Mouse (Mus musculus) lung, postnatal 10 days (tissue): ENCODE measurements at regions not wholly inside any gene's neighbourhood (a gene's known extent, or its start where the extent isn't known, plus 50 kb on each side); places are given as distances from the start of the nearest gene placed in this dataset.
"Not testable (repeated sequence)": the region's sequence is repeated elsewhere in the genome, so short reads cannot be mapped to it uniquely, and the experiment has no call there.

Experiments used
- DNase-seq: peaks from one replicate; pipeline ENCODE4 v3.0.0; 2021

DNA sequence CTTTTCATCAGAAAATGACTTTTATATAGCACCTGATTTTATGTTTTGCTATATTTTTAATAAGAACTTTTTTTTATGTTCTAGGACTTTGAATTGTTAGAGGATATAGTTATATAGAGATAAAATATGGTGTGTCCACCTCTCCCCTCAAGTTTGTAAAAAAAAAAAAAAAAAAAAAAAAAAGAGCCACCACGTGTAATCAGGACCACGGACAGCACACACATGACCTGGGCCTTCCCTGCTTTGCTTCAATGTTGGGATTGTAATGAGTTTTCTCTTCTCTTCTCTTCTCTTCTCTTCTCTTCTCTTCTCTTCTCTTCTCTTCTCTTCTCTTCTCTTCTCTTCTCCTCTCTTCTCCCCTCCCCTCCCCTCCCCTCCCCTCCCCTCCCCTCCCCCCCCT, 78.5 kb downstream of the 1700010I14Rik start:
- DNase-seq: not testable (repeated sequence)

DNA sequence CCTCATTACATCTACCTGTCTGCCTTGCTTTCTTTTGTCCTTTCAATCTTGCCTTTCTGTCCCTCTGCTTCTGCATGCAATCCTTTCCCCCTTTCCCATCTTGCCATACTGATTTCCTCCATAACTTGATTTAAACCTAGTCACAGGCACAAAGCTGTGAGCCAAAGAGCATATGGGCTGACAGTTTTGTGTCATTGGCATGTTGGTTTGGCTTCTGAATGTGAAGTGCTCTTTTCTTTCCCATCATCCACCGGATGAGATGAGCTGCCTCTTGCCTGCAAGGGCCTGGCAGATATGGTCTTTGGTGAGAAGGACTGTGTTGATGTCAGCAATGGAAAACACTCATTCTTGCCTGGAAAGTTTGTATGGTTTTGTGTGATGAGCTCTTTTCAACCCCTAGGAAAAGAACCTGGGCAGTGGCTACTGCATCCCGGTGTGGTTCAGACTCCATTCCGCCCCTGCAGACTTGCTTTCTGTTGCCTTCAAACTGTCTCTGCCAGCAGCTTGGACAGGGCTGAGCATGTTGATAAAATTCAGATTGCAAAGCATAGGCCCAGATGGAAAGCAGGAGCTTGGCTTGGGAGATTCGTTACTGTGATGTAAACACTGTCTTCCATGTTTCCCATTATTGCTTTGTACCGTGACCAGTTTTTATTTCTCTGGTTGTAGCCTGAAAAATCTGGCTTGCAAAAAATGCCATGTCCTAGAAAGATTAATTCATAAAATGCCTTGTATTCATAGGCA, 80.9 kb downstream of the 1700010I14Rik start:
- DNase-seq: no peak

DNA sequence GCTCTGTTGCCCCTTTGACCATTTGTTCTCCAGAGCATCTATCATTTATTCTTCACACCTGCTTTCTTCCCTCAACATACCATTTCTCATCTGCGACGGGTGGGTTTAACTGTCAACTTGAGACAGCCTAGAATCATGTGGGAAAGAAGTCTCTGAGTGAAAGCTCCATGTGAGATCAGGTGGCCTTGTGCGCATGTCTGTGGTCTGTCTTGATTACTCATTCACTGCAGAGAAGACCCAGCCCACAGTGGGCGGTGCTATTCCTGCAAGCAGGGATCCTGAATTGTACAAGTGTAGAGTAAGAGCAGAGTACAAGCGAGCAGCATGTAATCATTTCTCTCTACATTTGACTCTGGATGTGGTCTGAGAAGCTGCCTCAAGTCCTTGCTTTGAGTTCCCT, 95.5 kb downstream of the 1700010I14Rik start:
- no peak for DNase-seq

DNA sequence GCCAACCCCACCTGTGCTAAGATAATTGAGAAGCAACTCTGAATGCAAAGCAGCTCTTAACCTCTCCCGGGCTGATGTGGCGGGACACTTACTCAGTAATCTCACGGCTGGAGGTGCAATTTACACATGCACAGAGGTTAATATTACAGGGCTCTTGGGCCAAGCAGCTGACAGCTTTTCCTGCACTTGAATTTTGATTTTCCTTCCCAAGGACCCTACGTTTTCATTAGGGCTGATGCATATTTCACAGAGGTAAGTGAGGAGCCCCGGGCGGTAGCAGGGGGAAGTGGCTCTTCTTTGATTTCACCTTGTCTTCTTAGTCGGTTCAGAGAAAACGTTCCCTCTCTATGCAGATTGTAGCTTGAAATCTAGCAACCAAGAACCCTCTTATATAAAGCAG, 139.7 kb downstream of the 1700010I14Rik start:
- no peak for DNase-seq

DNA sequence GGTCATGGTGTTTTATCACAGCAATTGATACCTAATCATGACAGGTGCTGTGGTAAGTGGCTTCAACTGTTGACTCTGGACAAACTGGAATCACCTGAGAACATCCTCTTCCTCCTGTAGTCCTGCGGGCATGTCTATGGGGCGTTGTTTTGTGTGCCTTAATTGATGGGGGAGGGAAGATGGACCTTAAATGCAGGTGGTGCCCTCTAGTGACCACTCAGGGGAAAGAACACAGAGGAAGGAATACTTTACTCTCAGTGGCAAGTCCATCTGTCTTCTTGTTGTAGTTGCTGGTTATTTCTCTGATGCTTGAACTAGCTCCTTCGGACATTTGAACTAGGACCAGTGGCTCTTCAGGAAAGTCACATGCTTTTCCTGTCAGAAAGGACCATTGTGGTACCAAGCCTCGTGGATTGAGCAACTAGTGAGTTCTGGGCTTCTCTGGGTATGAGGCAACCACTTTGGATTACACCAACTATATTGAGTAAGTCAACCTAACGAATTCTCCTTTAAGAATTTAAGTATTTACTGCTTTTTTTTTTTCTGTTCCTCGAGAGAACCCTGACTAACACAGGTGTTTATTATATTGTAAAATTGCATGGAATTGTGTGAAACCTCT, 157.6 kb downstream of the 1700010I14Rik start:
- no peak for DNase-seq

DNA sequence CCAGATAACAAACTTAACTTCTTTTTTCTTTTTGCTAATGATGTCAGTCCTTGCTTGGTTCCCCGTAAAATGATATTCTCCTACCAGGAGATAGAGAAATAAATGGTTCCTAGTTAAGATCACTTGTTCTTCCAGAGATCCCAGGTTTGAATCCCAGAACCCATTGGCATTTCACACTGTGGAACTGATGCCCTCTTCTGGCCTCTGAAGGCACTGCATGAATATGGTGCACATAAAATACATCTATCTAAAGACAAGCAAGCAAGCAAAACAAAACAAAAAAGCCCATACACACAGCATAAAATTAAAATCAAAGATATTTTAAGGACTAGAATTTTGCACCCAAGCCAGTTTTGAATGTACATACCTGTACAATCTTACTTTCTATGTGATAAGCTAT, 162.5 kb downstream of the 1700010I14Rik start:
- no peak for DNase-seq

DNA sequence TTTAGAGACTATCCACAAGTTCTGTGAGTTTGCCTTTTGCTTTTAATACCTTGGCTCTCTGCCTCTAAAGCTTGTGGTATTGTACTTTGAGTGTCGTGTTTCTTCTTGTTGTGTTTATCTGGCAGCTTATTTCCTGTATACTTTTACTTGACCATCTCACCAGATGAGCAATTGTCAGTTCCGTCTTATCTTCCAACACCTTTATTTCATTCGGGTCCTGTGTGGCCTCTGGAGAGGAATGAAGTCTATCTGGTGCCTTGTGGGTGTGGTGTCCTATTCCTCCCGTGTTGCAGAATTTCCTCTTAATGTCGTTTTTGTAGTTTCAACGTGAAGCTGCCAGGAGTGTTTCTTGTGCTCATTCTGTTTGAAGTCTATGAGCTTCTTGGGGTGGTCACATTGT, 174.0 kb downstream of the 1700010I14Rik start:
- no peak for DNase-seq

DNA sequence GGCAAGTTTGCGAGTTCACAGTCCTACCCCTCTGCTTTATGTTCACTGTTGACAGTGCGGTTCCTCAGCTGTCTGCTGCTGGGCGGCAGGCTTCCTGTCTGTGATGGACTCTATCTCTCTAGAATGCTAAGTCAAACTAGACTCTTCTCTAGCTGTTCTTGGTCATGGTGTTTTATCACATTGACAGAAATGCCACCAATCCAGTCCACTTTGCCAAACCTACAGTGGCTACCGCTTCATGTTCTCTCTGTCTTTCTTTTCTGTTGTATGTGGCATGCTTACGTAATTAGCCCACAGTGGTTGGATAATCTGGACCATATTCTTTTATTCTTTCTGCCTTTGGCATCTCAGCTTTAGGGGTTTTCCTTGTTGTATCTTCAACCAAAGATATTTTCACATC, 174.5 kb downstream of the 1700010I14Rik start:
- no peak for DNase-seq

DNA sequence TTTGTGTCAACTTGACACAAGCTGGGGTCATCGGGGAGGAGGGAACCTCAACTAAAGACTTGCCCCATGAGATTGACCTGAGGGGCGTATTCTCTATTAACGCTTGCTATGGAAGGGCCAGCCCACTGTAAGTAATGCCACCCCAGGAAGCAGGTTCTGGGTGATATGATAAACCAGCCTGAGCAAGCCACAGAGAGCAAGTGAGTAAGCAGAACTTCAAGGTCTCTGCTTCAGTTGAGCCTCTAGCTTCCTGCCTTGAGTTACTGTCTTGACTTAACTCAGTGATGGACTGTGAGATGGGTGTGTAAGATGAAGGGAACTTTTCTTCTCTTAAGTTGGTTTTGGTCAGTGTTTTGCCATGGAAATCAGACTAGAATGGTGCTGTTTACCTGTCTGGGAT, 175.2 kb downstream of the 1700010I14Rik start:
- DNase-seq: no peak

DNA sequence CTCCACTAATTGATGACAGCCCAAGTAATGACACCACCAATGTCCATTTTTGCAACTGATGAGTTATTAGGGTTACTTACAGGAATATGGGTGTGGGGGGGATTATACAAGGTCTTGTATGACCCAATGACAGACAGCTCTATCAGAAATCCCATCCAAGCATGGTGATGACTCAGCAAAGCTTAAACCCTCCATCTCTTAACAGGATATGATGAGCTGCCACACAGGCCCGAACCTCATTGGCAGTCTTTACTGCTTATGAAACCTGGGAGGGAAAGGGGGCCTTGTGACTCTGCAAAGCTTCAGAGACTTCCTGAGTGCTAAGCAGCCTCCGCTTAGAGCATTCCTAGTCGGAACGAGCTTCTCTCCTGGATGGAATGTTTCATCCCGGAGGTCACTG, 176.4 kb downstream of the 1700010I14Rik start:
- DNase-seq: no peak

DNA sequence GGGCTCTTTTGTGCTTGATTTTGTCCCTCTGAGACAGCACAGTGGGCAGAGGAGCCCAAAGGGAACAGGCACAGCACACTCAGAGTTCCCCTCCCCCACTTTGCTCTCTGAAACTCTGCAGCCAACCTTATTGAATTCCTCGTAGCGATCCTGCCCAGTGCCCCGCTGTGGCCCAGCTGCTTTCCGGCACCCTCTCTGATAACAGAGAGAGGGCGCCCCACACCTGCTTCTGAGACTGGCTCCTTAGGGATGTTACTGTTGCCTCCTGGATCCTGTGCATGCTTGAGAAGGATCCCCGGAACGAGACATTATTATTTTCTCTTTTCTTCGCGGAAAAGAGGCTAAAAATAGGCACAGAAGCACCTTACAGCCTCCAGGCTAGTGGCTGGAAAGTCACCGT, 179.0 kb downstream of the 1700010I14Rik start:
- peak; percentile 35 for DNase-seq

DNA sequence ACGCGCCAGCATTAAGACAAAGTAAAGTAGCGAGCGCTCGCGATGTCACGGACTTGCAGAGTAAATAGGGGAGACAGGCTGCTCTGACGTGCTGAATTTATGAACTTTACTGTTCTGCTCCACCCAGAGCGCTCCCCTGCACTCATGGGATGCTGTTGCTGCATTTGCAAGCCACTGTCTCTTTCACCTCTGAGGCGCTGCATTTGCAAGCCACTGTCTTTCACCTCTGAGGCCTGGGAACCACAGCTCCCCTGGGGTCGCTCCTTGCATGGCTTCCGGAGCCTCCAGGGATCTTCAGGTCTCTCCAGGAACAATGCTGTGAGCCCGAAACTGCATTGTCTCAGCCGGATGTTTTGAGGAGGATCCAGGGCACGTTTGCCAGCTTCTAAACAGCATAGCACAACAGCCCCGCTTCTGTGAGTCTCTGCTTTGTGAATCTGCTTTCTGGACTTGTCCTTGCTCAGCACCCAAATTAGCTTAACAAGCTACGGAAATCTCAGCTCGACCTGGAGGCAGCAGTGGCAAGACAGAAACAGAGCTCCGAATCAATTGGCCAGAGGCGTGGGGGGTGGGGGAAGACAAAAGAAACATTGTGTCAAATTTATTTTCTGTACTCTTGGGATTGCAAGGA, 179.6 kb downstream of the 1700010I14Rik start:
- peak; percentile 29 for DNase-seq

DNA sequence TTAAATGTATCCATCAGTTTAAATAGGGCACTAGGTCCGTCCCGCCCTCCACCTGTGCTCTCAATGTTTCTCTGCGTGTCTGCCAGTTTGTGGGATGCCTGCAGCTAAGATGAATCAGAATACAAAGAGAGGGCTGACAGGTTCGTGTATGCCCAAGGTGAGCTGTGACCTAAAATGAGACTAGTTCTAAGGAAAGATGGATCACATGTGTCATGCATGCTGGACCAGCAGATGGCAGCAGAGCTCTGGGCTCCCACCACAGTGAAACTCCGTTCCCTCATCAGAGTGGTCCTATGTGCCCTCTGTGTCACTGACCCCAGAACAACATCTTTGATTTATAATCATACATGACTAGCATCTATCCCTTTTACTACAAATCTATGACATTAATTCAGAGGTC, 180.3 kb downstream of the 1700010I14Rik start:
- DNase-seq: peak; percentile 75

DNA sequence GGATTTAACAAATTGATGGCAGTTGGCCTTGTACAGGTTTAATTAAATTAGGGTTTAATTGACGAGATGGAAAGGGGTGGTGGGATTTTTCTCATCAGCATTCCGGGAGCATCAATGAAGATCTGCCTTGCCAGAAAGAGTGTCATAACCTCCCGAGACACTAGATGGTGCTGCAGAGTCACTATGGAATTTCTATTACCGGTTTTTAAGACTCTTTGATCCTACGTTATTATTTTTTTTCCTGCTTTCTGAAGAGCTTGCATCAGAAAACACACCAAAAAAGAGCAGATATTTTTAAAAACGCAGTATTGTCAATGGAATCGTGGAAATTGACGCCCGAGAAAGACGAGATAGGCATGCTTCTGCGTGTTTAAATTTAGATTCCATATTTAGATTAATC, 181.2 kb downstream of the 1700010I14Rik start:
- DNase-seq: peak; percentile 78

DNA sequence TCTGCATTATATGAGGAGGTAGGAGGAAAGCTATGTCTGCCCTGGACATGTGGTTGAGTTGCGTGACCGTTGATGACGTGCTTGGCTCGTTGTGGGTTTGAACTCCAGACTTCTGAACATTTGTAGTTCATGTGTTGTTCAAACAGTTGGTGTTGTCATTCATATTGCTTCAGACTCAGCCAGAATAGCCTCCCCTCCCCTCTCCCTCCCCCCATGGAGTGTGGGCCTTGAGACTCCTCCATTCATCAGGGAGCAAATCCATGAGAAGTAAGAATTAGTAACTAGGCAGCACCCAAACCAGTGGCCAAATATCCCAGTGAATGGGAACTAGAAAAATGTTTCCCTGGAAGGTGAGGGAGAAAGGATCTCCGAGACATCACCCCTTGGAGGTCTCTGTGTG, 209.0 kb downstream of the 1700010I14Rik start:
- DNase-seq: no peak

DNA sequence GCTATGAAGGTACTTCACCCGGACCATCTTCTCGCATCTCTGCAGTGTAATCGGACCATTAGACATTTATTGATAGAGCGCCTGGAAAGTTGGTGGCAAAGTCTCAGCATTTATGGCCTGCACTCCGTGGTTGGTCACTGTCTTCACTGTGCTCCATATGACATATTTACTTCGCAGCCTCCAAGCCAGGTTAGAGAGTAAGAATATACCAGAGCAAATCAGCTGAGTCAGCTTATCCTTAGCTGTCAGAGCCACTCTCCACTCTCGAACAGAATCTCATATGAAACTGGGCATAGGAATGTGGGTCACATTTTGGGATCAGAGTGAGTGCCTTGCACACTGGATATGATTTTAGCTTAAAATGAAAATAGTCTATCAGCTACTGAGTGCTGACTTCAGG, 212.3 kb downstream of the 1700010I14Rik start:
- DNase-seq: no peak

DNA sequence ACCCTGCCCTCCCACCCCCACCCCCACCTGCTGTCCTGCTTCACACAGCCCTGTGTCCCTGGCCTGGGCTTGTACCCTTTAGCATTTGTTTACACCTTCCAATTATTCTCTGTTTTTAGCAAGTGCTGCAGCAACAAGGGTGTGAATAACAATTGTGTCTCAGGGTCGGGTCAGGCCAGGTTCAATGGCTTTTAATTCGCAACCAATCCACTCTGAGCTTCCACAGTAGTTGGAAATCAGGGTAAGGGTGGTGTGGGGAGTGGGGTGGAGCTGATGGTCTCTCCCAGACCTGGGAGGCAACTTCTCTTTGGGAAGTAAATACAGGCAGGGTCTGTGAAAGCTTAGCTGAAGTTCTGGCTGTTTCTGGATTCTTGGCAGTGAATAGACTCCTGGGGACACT, 214.4 kb downstream of the 1700010I14Rik start:
- DNase-seq: no peak

DNA sequence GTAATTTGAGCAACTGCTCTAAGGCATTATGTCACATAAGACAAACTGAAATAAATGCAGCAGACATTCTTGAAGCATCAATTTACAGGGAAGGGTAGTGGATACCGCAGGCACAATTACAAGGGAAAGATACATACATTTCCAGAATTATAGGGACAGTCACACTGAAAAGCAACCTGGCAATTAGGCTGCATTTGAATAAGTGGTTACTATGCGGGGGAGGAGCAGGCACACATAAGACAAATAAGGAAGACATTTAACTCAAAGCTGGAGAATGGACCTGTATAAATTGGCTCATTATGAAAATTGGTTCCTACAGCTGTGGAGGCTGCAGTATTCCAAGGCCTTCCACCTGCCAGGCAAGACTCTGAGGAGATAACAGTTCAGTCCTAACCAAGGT, 211.2 kb upstream of the Gm17728 start:
- DNase-seq: no peak

DNA sequence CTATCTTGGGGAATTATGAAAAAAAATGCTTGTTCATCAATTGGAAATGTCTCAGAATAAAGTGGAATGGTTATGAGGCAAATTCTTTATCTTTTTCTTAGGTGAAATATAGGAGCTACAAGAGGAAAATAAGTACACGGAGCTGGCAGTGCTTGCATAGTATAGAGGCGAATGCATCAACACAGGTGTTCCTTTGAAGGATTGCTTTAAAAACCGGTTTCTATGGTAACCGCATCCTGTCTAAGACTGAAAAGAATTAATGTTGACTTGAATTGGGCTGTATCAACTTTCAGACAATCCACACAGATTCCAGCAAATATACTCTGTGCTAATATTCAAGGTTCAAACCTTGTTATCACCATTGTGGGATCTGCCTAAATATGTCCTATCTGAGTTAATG, 198.8 kb upstream of the Gm17728 start:
- DNase-seq: no peak

DNA sequence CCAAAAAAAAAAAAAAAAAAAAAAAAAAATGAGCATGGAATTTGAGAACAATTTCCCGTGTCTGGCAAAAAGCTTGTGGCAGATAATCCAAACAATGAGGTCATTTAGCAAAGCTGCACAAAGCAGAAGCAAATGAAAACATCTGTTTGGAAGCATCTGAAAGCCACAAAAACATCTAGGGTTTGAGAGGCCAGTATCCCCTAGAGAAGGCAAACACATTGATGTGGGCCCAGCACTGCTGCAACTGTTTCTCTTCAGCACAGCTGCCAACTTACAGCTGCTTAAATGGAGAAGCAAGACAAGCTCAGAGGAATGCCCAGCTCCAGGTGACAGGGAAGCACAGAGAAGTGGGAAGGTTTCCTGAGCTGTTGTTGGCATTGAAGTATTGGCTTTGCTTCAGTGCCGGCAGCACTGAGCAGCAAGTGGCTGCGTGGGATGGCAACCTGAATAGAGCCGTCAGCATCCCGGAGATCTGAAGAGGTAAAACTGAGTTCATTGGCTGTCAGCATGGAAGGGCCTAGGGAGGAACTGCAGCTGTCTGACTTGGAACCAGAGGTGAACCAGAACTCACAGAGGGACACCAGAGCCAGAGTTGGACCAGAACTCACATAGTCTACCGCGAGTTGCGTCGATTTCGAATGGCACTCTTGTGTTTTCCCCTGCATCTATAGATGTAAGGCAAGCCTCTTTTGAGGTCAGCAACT, 193.8 kb upstream of the Gm17728 start:
- peak; percentile 2 for DNase-seq

DNA sequence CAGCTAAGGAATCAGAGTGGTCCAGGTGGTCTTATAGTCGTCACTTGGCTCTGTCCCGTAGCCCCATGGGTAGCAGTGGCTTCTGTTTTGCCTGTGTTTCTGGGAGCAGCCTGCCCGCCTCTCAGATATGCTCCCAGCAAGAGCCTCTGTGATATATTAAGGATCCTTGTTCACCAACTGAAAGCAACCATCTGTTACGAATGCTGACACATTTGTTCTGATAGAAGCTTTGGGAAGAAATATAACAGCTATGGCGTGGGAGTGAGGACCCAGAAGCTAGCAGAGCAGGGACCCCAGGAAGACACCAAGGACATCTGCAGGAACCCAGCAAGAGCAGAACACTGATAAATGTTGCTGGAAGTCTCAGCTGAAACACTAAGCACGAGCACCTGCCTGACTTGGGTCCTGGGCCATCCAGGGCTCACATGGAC, 186.7 kb upstream of the Gm17728 start:
- no peak for DNase-seq

DNA sequence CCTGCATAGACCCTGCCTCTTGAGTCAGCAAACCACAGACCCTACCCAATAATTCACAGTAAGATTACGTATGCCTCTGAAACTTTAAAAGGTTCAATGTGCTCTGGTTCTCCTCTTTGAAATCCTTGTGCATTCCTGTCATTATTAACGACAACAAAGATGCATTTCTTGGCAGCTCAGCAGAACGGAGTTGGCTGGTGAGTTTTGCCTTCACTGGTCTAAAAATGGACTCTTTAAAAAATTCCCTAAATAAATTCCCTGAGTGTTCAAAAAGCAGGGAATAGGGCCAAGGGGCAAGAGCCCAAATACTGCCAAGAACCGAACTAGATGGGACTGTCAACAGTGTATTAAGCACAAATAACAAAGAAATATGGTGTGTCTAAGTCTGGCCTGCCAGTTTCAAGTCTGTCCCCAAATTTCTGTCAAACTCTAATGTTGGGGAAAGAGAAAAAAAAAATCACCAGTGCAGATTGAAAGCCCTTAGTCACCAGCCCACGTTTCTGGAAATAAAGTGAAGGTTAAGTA, 163.2 kb upstream of the Gm17728 start:
- DNase-seq: peak; percentile 55

DNA sequence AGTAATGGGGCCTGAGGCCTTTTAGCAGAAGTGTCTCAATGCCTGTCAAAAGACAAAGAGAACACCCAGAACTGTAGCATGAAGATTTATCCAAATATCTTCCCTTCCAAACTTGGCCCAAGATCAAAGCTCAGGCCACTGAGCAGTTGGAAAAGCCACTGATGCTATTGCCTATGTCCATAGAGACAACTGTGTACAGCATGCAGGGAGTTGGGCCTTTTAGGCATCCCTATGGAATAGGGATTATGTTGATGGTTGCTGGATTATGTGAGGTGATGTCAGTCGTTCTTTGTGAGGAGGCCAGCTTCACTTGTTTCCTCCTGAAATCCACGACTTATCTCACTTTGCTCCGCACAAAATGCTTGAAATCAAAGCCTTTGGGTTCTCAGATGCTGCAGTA, 153.1 kb upstream of the Gm17728 start:
- no peak for DNase-seq
